Mouse (Mus musculus) embryonic facial prominence, embryonic 11.5 days (tissue): ENCODE results near the gene AL607142.1. TPM values are rescaled to one million over a fixed set of nuclear protein-coding genes. Genes with fewer than 3 reads are reported as not detected.

ENCODE experiments used
- ATAC-seq: fragments of 200-750 bp; cut with Nextera tagmentation; replicated peaks from 2 replicates; pipeline ENCODE4 v1.8.0; 2017; ENCODE audit warnings: low read depth; ENCODE audit not compliant: insufficient number of reproducible peaks, low FRiP score, low TSS enrichment
- DNase-seq: peaks from one replicate; pipeline ENCODE4 v3.0.0-alpha.2; 2015; ENCODE audit warnings: low spot score
- H3K27ac ChIP-seq: fragments of 300-500 bp; sonication (generic); replicated peaks from 2 replicates; pipeline ENCODE4 v1.5.1; 2014; ENCODE audit warnings: mild to moderate bottlenecking, low read depth, low read length, control low read depth
- H3K27me3 ChIP-seq: fragments of 300-500 bp; sonication (generic); 2 replicates; pipeline ENCODE4 v1.6.1; 2014; ENCODE audit warnings: mild to moderate bottlenecking, low read length, moderate library complexity, mixed read lengths; ENCODE audit not compliant: control insufficient read depth, insufficient read depth
- H3K36me3 ChIP-seq: fragments of 300-500 bp; sonication (generic); replicated peaks from 2 replicates; pipeline ENCODE4 v1.6.1; 2014; ENCODE audit warnings: low read depth, mild to moderate bottlenecking, low read length, moderate library complexity, mixed read lengths; ENCODE audit not compliant: control insufficient read depth, insufficient read depth
- H3K4me1 ChIP-seq: fragments of 300-500 bp; sonication (generic); 2 replicates; pipeline ENCODE4 v1.6.1; 2014; ENCODE audit warnings: low read length, mixed read lengths; ENCODE audit not compliant: control insufficient read depth, insufficient read depth
- H3K4me2 ChIP-seq: fragments of 300-500 bp; sonication (generic); 2 replicates; pipeline ENCODE4 v1.6.1; 2014; ENCODE audit warnings: low read depth, mild to moderate bottlenecking, control low read depth, low read length, moderate library complexity
- H3K4me3 ChIP-seq: fragments of 300-500 bp; sonication (generic); 2 replicates; pipeline ENCODE4 v1.5.1; 2014; ENCODE audit warnings: low read depth, low read length, control low read depth
- H3K9ac ChIP-seq: fragments of 300-500 bp; sonication (generic); replicated peaks from 2 replicates; pipeline ENCODE4 v1.6.1; 2014; ENCODE audit warnings: mild to moderate bottlenecking, control low read depth, low read length
- H3K9me3 ChIP-seq: fragments of 300-500 bp; sonication (generic); replicated peaks from 2 replicates; pipeline ENCODE4 v1.6.1; 2016; ENCODE audit warnings: mild to moderate bottlenecking, low read length, inconsistent platforms, mixed read lengths; ENCODE audit not compliant: control insufficient read depth
- WGBS: fragments of 180-500 bp; shearing (Covaris S2); extraction: QIAGEN DNeasy Blood & Tissue Kit; methylation state at CpG from one replicate; pipeline ENCODE4 v1.1.7; 2014; 5-methylcytosine and 5-hydroxymethylcytosine counted together
- polyA plus RNA-seq: library from polyadenylated mRNA; unstranded; fragments of >200 nt; fragmentation: Nextera tagmentation; extraction: Ambion mirVana; gene quantifications from 2 replicates; pipeline ENCODE4 v1.2.1, GENCODE M21; 2014

The AL607142.1 gene
- not detected in 2 replicates for polyA plus RNA-seq

GRCm38 (mm10) chr4:120064696-120065095 is at the start of gene AL607142.1:
AL607142.1 (plus strand) TSS chr4:120064996.
- Histone ChIP-seq H3K4me2 (no peak within 1 kb of the TSS), H3K27ac (no peak within 1 kb of the TSS), H3K36me3 (no peaks in the 10 kb centered on the region), H3K9ac (no peak within 1 kb of the TSS), H3K27me3 (no peaks in the 10 kb centered on the region), H3K4me1 (no peaks in the 10 kb centered on the region), H3K9me3 (no peaks in the 10 kb centered on the region), H3K4me3 (no peak within 1 kb of the TSS)
- ATAC-seq (no peak), DNase-seq (no peak)
- 89% methylated on average over 10 of the region's 10 CpGs for WGBS

GRCm38 (mm10) chr4:120018426-120018825 is 46.4 kb upstream of the AL607142.1 start:
- 78% methylated on average over 5 of the region's 5 CpGs for WGBS
- Histone ChIP-seq H3K4me1 (no peaks in the 10 kb centered on the region), H3K9me3 (no peaks in the 10 kb centered on the region), H3K27ac (no peak overlapping the region), H3K4me3 (no peak overlapping the region), H3K27me3 (no peaks in the 10 kb centered on the region), H3K36me3 (no peaks in the 10 kb centered on the region), H3K9ac (no peak overlapping the region), H3K4me2 (no peak overlapping the region)
- ATAC-seq (no peak), DNase-seq (no peak)

- no peak for ATAC-seq
- WGBS = 55% methylated on average over 3 of the region's 3 CpGs
- no peaks in the 10 kb centered on the region for H3K9me3 ChIP-seq
Observed at GRCm38 (mm10) chr4:120022392-120022791, 42.4 kb upstream of the AL607142.1 start.

GRCm38 (mm10) chr4:120023221-120023840 is 41.5 kb upstream of the AL607142.1 start:
- no peak for DNase-seq
- H3K27ac ChIP-seq = no peak overlapping the region
- H3K4me1 ChIP-seq = no peaks in the 10 kb centered on the region
- H3K4me3 ChIP-seq = no peak overlapping the region
- WGBS = 85% methylated on average over 4 of the region's 4 CpGs
- no peaks in the 10 kb centered on the region for H3K27me3 ChIP-seq
- no peaks in the 10 kb centered on the region for H3K9me3 ChIP-seq
- no peaks in the 10 kb centered on the region for H3K36me3 ChIP-seq
- no peak overlapping the region for H3K4me2 ChIP-seq
- H3K9ac ChIP-seq = no peak overlapping the region
- ATAC-seq = no peak

More at GRCm38 (mm10) chr4:120022392-120022791, 42.4 kb upstream of the AL607142.1 start:
- no peak overlapping the region for H3K27ac ChIP-seq
- no peaks in the 10 kb centered on the region for H3K27me3 ChIP-seq
- no peak overlapping the region for H3K4me3 ChIP-seq
- DNase-seq = no peak
- no peak overlapping the region for H3K4me2 ChIP-seq
- no peak overlapping the region for H3K9ac ChIP-seq
- no peaks in the 10 kb centered on the region for H3K4me1 ChIP-seq
- H3K36me3 ChIP-seq = no peaks in the 10 kb centered on the region

GRCm38 (mm10) chr4:120024071-120024470 is 40.7 kb upstream of the AL607142.1 start:
- no peaks in the 10 kb centered on the region for H3K27me3 ChIP-seq
- no peak overlapping the region for H3K4me2 ChIP-seq
- H3K4me1 ChIP-seq = no peaks in the 10 kb centered on the region
- no peaks in the 10 kb centered on the region for H3K36me3 ChIP-seq
- ATAC-seq (0 out of 2 replicates have a peak, but pooled peaks have one; percentile 65), DNase-seq (no peak)
- 57% methylated on average over 10 of the region's 10 CpGs for WGBS
- H3K9ac ChIP-seq = no peak overlapping the region
- H3K4me3 ChIP-seq = no peak overlapping the region
- H3K27ac ChIP-seq = no peak overlapping the region
- H3K9me3 ChIP-seq = no peaks in the 10 kb centered on the region

- no peak overlapping the region for H3K27ac ChIP-seq
- H3K36me3 ChIP-seq = no peaks in the 10 kb centered on the region
- H3K4me1 ChIP-seq = no peaks in the 10 kb centered on the region
- no peaks in the 10 kb centered on the region for H3K9me3 ChIP-seq
- H3K4me3 ChIP-seq = no peak overlapping the region
- 89% methylated on average over 1 of the region's 1 CpGs for WGBS
- ATAC-seq (no peak), DNase-seq (no peak)
- H3K9ac ChIP-seq = no peak overlapping the region
- peaks cover 7% of the 10 kb centered on the region for H3K27me3 ChIP-seq
- H3K4me2 ChIP-seq = no peak overlapping the region
Observed at GRCm38 (mm10) chr4:120027671-120028070, 37.1 kb upstream of the AL607142.1 start.

GRCm38 (mm10) chr4:120029937-120030336 is 34.9 kb upstream of the AL607142.1 start:
- Histone ChIP-seq H3K4me3 (no peak overlapping the region), H3K4me1 (no peaks in the 10 kb centered on the region; the same call in 1 of the 2 replicates), H3K9ac (no peak overlapping the region), H3K36me3 (no peaks in the 10 kb centered on the region), H3K27ac (no peak overlapping the region), H3K9me3 (no peaks in the 10 kb centered on the region), H3K4me2 (no peak overlapping the region), H3K27me3 (peaks cover 25% of the 10 kb centered on the region)
- ATAC-seq (no peak), DNase-seq (no peak)
- 83% methylated on average over 1 of the region's 1 CpGs for WGBS

GRCm38 (mm10) chr4:120032320-120032983 is 32.3 kb upstream of the AL607142.1 start:
- Histone ChIP-seq H3K4me2 (peak overlapping the region; percentile 97), H3K9me3 (no peaks in the 10 kb centered on the region), H3K9ac (peak overlapping the region; percentile 39), H3K4me1 (no peaks in the 10 kb centered on the region; the same call in 1 of the 2 replicates), H3K4me3 (peak overlapping the region; percentile 49), H3K36me3 (no peaks in the 10 kb centered on the region), H3K27me3 (peaks cover 25% of the 10 kb centered on the region), H3K27ac (no peak overlapping the region)
- under 1% methylated on average over 54 of the region's 70 CpGs for WGBS
- DNase-seq (peak; percentile 66), ATAC-seq (peak; percentile 53; the same call in 1 of the 2 replicates)
